Mouse (Mus musculus) ES-Bruce4 (cell line): ENCODE data around the gene Reg4.

Source experiments
- CTCF ChIP-seq: IDR thresholded peaks from one replicate; pipeline ENCODE4 v1.8.1; 2011; ENCODE audit warnings: low read depth, low read length
- POLR2A ChIP-seq: IDR thresholded peaks from one replicate; pipeline ENCODE4 v1.8.1; 2011; ENCODE audit warnings: low read length; ENCODE audit not compliant: insufficient read depth

GRCm38 (mm10) chr3:98206977-98207376 is 15.0 kb upstream of the Reg4 start:
- TF ChIP-seq CTCF (no peak), POLR2A (no peak)
